Mouse (Mus musculus) midbrain, embryonic 11.5 days (tissue): ENCODE data around the gene Ppp1r16b. TPM values are rescaled to one million over a fixed set of nuclear protein-coding genes. Genes with fewer than 3 reads are reported as not detected.
A peak's percentile ranks its signal among the peaks of the same experiment; 100 is the strongest.

Experiments
- ATAC-seq: fragments of 200-750 bp; cut with Nextera tagmentation; 2 replicates; pipeline ENCODE4 v1.8.0; 2017; ENCODE audit warnings: moderate TSS enrichment, moderate library complexity; ENCODE audit not compliant: low FRiP score
- DNase-seq: peaks from one replicate; pipeline ENCODE4 v3.0.0; 2015; ENCODE audit warnings: low spot score; ENCODE audit errors: missing footprints
- H3K27ac ChIP-seq: fragments of 300-500 bp; sonication (generic); 2 replicates; pipeline ENCODE4 v1.5.1; 2014; ENCODE audit warnings: low read depth, low read length
- H3K27me3 ChIP-seq: fragments of 300-500 bp; sonication (generic); 2 replicates; pipeline ENCODE4 v1.6.1; 2014; ENCODE audit warnings: mild to moderate bottlenecking, low read length, moderate library complexity, mixed read lengths; ENCODE audit not compliant: control insufficient read depth, insufficient read depth
- H3K36me3 ChIP-seq: fragments of 300-500 bp; sonication (generic); 2 replicates; pipeline ENCODE4 v1.6.1; 2014; ENCODE audit warnings: mild to moderate bottlenecking, low read length, moderate library complexity, mixed read lengths; ENCODE audit not compliant: control insufficient read depth, insufficient read depth
- H3K4me1 ChIP-seq: fragments of 300-500 bp; sonication (generic); 2 replicates; pipeline ENCODE4 v1.6.1; 2014; ENCODE audit warnings: low read length; ENCODE audit not compliant: control insufficient read depth, insufficient read depth
- H3K4me2 ChIP-seq: fragments of 300-500 bp; sonication (generic); 2 replicates; pipeline ENCODE4 v1.6.1; 2014; ENCODE audit warnings: mild to moderate bottlenecking, moderate library complexity
- H3K4me3 ChIP-seq: fragments of 300-500 bp; sonication (generic); 2 replicates; pipeline ENCODE4 v1.5.1; 2014; ENCODE audit warnings: low read depth, low read length
- H3K9ac ChIP-seq: fragments of 300-500 bp; sonication (generic); 2 replicates; pipeline ENCODE4 v1.6.1; 2014; ENCODE audit warnings: low read length
- H3K9me3 ChIP-seq: fragments of 300-500 bp; sonication (generic); 2 replicates; pipeline ENCODE4 v1.6.1; 2016; ENCODE audit warnings: low read length; ENCODE audit not compliant: control insufficient read depth
- WGBS: fragments of 180-500 bp; shearing (Covaris S2); extraction: QIAGEN DNeasy Blood & Tissue Kit; methylation state at CpG from one replicate; pipeline ENCODE4 v1.1.7; 2014; 5-methylcytosine and 5-hydroxymethylcytosine counted together
- polyA plus RNA-seq: library from polyadenylated mRNA; unstranded; fragments of >200 nt; fragmentation: Nextera tagmentation; extraction: Ambion mirVana; gene quantifications from 2 replicates; pipeline ENCODE4 v1.2.1, GENCODE M21; 2014

The Ppp1r16b gene
- polyA plus RNA-seq, 1 experiment from 2014 or later, result 3.2 TPM

GRCm38 (mm10) chr2:158659346-158659745 lies 5.9 kb upstream of the Ppp1r16b start:
- Histone ChIP-seq H3K9me3 (no peaks in the 10 kb centered on the region), H3K4me3 (no peak overlapping the region), H3K4me2 (no peak overlapping the region), H3K9ac (no peak overlapping the region), H3K4me1 (no peaks in the 10 kb centered on the region), H3K27me3 (no peaks in the 10 kb centered on the region), H3K36me3 (no peaks in the 10 kb centered on the region), H3K27ac (no peak overlapping the region)
- ATAC-seq, result no peak
- DNase-seq, result no peak
- 76% methylated on average over 3 of the region's 3 CpGs for WGBS

- H3K27ac ChIP-seq, result peak overlapping the region; percentile 8; the same call in 1 of the 2 replicates
- no peak overlapping the region for H3K9ac ChIP-seq
- H3K4me3 ChIP-seq, result no peak overlapping the region; the same call in 1 of the 2 replicates
- ATAC-seq, result peak; percentile 9
- H3K27me3 ChIP-seq, result peaks cover 21% of the 10 kb centered on the region
- peaks cover 23% of the 10 kb centered on the region for H3K4me1 ChIP-seq
- H3K4me2 ChIP-seq, result no peak overlapping the region
- peak; percentile 90 for DNase-seq
- H3K36me3 ChIP-seq, result no peaks in the 10 kb centered on the region
- 21% methylated on average over 13 of the region's 13 CpGs for WGBS
- no peaks in the 10 kb centered on the region for H3K9me3 ChIP-seq
Observed at GRCm38 (mm10) chr2:158666071-158666800, 1.0 kb downstream of the Ppp1r16b start.

DNA sequence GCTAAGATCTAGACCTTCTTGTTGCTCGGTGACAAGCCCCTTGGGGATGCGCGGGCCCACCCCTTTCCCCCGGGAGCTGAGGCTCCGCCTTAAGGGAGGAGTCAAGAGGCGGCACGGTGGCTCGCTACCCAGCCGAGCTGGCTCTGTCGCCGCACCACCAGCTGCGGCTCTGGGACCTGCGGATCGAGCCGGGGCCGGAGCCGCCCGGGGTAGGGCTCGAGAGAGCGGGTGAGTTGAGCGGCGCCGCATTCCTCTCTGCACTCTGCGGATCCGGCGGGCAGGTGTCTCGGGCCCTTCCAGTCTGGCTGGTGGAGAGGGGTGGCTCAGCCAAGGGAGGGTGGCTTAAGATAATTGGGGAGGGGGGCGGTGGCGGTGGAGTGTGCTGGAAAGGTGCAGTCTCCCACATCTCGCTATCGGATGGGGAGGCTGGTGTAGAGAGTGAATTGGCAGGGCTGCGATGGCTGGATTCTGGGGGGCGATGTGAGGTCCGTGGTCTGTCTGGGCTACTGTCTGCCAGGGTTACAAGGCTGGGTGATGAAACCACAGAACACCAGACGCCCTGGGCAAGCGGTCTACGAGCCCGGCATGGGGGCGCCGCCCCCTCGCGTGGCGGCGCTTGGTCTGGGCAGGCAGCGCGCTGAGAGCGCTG lies 1.9 kb downstream of the Ppp1r16b start:
- DNase-seq (peak; percentile 96), ATAC-seq (peak; percentile 87)
- Histone ChIP-seq H3K9ac (peak overlapping the region; percentile 66), H3K4me3 (peak overlapping the region; percentile 57), H3K9me3 (no peaks in the 10 kb centered on the region), H3K27ac (no peak overlapping the region), H3K27me3 (peaks cover 21% of the 10 kb centered on the region), H3K4me2 (peak overlapping the region; percentile 99), H3K36me3 (no peaks in the 10 kb centered on the region), H3K4me1 (peaks cover 23% of the 10 kb centered on the region)
- under 1% methylated on average over 42 of the region's 47 CpGs for WGBS

DNA sequence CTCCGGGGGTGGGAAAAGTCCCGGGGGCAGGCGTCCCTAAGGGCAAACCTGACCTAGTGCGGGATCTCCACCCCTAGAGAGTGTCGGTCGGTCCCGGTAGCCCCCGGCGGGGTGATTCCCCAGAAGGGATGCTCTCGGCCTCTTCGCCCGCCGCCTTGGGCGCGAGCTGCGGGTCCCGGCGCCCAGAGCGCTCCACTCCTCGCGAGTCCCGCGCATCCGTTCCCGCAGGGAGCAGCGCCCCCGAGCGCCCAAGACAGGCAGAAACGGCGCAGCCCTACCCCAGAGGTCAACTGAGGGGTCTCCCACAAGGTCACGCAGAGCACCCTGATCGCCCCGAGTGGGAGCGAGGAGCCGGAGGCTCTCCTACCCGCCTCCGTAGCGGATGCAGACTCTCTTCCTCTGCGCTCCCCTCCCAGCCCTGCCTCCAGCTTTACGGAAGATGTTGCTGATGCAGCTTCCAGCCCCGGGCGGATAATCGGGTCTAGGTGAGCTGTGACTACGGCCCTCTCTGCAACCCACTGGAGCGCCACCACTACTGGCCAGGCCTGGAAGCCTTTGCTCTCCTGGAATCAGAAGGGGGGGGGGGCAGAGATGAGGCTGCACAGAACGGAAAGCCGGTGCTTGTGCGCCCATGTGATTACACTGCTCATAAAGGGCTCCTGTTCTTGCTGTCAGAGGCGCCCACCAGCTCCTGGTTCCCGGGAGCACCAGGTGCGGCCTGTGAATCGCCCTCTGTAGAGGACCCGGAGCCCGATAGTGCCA lies 2.7 kb downstream of the Ppp1r16b start:
- DNase-seq (peak; percentile 96), ATAC-seq (peak; percentile 45)
- peaks cover 21% of the 10 kb centered on the region for H3K27me3 ChIP-seq
- no peaks in the 10 kb centered on the region for H3K36me3 ChIP-seq
- peak overlapping the region; percentile 57 for H3K4me3 ChIP-seq
- no peaks in the 10 kb centered on the region for H3K9me3 ChIP-seq
- WGBS, result under 1% methylated on average over 50 of the region's 54 CpGs
- H3K4me1 ChIP-seq, result peaks cover 25% of the 10 kb centered on the region
- H3K4me2 ChIP-seq, result peak overlapping the region; percentile 99
- peak overlapping the region; percentile 66 for H3K9ac ChIP-seq
- no peak overlapping the region for H3K27ac ChIP-seq

GRCm38 (mm10) chr2:158668433-158669010 lies 3.3 kb downstream of the Ppp1r16b start:
- WGBS, result 9% methylated on average over 23 of the region's 23 CpGs
- no peak for DNase-seq
- Histone ChIP-seq H3K4me3 (peak overlapping the region; percentile 57), H3K4me2 (peak overlapping the region; percentile 99), H3K9me3 (no peaks in the 10 kb centered on the region), H3K36me3 (no peaks in the 10 kb centered on the region), H3K9ac (peak overlapping the region; percentile 66; the same call in 1 of the 2 replicates), H3K4me1 (peaks cover 26% of the 10 kb centered on the region), H3K27me3 (peaks cover 21% of the 10 kb centered on the region), H3K27ac (no peak overlapping the region)
- no peak for ATAC-seq

- no peak overlapping the region for H3K4me3 ChIP-seq
- no peak overlapping the region for H3K4me2 ChIP-seq
Observed at GRCm38 (mm10) chr2:158669199-158670195, 4.3 kb downstream of the Ppp1r16b start.

GRCm38 (mm10) chr2:158670571-158670970 lies 5.4 kb downstream of the Ppp1r16b start:
- H3K4me1 ChIP-seq, result peaks cover 26% of the 10 kb centered on the region
- H3K27me3 ChIP-seq, result peaks cover 21% of the 10 kb centered on the region

More at GRCm38 (mm10) chr2:158669199-158670195, 4.3 kb downstream of the Ppp1r16b start:
- H3K9ac ChIP-seq, result no peak overlapping the region
- no peak for DNase-seq
- H3K27ac ChIP-seq, result no peak overlapping the region
- H3K36me3 ChIP-seq, result no peaks in the 10 kb centered on the region
- WGBS, result 63% methylated on average over 13 of the region's 13 CpGs
- no peaks in the 10 kb centered on the region for H3K9me3 ChIP-seq
- H3K27me3 ChIP-seq, result peaks cover 21% of the 10 kb centered on the region
- peaks cover 28% of the 10 kb centered on the region for H3K4me1 ChIP-seq
- ATAC-seq, result no peak

GRCm38 (mm10) chr2:158672829-158673228 lies 7.6 kb downstream of the Ppp1r16b start:
- peaks cover 15% of the 10 kb centered on the region for H3K27me3 ChIP-seq
- H3K4me2 ChIP-seq, result no peak overlapping the region
- H3K9ac ChIP-seq, result no peak overlapping the region
- no peaks in the 10 kb centered on the region for H3K36me3 ChIP-seq
- ATAC-seq, result no peak
- H3K9me3 ChIP-seq, result no peaks in the 10 kb centered on the region
- H3K27ac ChIP-seq, result no peak overlapping the region
- 61% methylated on average over 6 of the region's 6 CpGs for WGBS
- H3K4me3 ChIP-seq, result no peak overlapping the region
- H3K4me1 ChIP-seq, result peaks cover 17% of the 10 kb centered on the region
- no peak for DNase-seq

More at GRCm38 (mm10) chr2:158670571-158670970, 5.4 kb downstream of the Ppp1r16b start:
- H3K9me3 ChIP-seq, result no peaks in the 10 kb centered on the region
- DNase-seq (no peak), ATAC-seq (no peak)
- H3K27ac ChIP-seq, result no peak overlapping the region
- no peaks in the 10 kb centered on the region for H3K36me3 ChIP-seq
- no peak overlapping the region for H3K9ac ChIP-seq
- H3K4me3 ChIP-seq, result no peak overlapping the region
- H3K4me2 ChIP-seq, result no peak overlapping the region
- 12% methylated on average over 10 of the region's 10 CpGs for WGBS
